Mouse (Mus musculus) ES-Bruce4 (cell line): ENCODE results near the gene Ncoa4.

Source experiments
- CTCF ChIP-seq: IDR thresholded peaks from one replicate; pipeline ENCODE4 v1.8.1; 2011; ENCODE audit warnings: low read depth, low read length
- POLR2A ChIP-seq: IDR thresholded peaks from one replicate; pipeline ENCODE4 v1.8.1; 2011; ENCODE audit warnings: low read length; ENCODE audit not compliant: insufficient read depth

- TF ChIP-seq CTCF = no peak
- TF ChIP-seq POLR2A = no peak
These were observed 41.7 kb downstream of the Ncoa4 start for GRCm38 (mm10) chr14:32201354-32201753.
